Mouse (Mus musculus) megakaryocyte, embryonic 14.5 days (primary cell): ENCODE data around the gene Brd9. TPM values are rescaled to one million over a fixed set of nuclear protein-coding genes. Genes with fewer than 3 reads are reported as not detected.
"Not testable (repeated sequence)": the region's sequence is repeated elsewhere in the genome, so short reads cannot be mapped to it uniquely, and the experiment has no call there.

Source experiments
- H3K27me3 ChIP-seq: replicated peaks from 2 replicates; pipeline ENCODE3; 2012; ENCODE audit warnings: inconsistent platforms
- H3K36me3 ChIP-seq: replicated peaks from 2 replicates; pipeline ENCODE3; 2012; ENCODE audit warnings: low read length, inconsistent platforms, mixed read lengths
- H3K4me1 ChIP-seq: 2 replicates; pipeline ENCODE4 v1.6.1; 2012; ENCODE audit warnings: inconsistent platforms
- H3K4me3 ChIP-seq: replicated peaks from 2 replicates; pipeline ENCODE3; 2012; ENCODE audit warnings: moderate library complexity, mild to moderate bottlenecking, inconsistent platforms
- H3K9me3 ChIP-seq: 2 replicates; pipeline ENCODE4 v1.6.1; 2012; ENCODE audit warnings: inconsistent platforms
- FLI1 ChIP-seq: IDR thresholded peaks from 2 replicates; pipeline ENCODE4 v1.6.1; 2012; ENCODE audit warnings: low read length, inconsistent platforms, mixed read lengths
- GATA1 ChIP-seq: IDR thresholded peaks from 3 replicates; pipeline ENCODE4 v1.6.1; 2012; ENCODE audit warnings: mixed read lengths, low read length, inconsistent platforms, borderline replicate concordance
- polyA plus RNA-seq: library from polyadenylated mRNA; stranded (reverse); fragments of >175 nt; gene quantifications from 2 replicates; pipeline ENCODE4 v1.2.3, GENCODE M21; 2012; ENCODE audit warnings: low replicate concordance; ENCODE audit not compliant: insufficient read depth

Gene Brd9
- polyA plus RNA-seq, 1 experiment, result 23.9 TPM

GRCm38 (mm10) chr13:73990325-73990724 is 52.7 kb downstream of the Brd9 start:
- Histone ChIP-seq H3K36me3 (no peaks in the 10 kb centered on the region), H3K4me1 (no peaks in the 10 kb centered on the region), H3K27me3 (peaks cover 17% of the 10 kb centered on the region), H3K9me3 (no peaks in the 10 kb centered on the region), H3K4me3 (no peak overlapping the region)
- TF ChIP-seq FLI1, result no peak
- no peak for TF ChIP-seq GATA1

DNA sequence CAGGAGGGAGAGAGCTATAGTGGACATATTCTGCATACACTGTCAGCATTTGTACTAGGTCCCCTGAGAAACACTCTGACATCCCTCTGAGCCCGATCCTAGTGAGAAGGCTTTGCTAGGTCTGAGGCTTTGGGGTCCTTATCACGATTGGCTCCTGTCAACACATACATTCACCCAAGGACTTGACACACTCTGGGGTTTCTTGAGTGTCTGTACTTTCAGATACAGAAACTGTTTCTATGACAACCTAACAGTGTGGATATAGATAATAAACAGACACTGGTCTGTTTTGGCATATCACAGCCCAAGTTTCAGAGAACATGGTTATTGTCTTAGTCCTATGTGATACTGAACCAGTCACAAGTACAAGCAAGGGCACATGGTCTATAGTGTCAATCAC is 53.1 kb downstream of the Brd9 start:
- no peak for TF ChIP-seq FLI1
- TF ChIP-seq GATA1, result no peak
- no peaks in the 10 kb centered on the region for H3K9me3 ChIP-seq
- H3K27me3 ChIP-seq, result peaks cover 15% of the 10 kb centered on the region
- H3K36me3 ChIP-seq, result no peaks in the 10 kb centered on the region
- H3K4me1 ChIP-seq, result no peaks in the 10 kb centered on the region
- no peak overlapping the region for H3K4me3 ChIP-seq

DNA sequence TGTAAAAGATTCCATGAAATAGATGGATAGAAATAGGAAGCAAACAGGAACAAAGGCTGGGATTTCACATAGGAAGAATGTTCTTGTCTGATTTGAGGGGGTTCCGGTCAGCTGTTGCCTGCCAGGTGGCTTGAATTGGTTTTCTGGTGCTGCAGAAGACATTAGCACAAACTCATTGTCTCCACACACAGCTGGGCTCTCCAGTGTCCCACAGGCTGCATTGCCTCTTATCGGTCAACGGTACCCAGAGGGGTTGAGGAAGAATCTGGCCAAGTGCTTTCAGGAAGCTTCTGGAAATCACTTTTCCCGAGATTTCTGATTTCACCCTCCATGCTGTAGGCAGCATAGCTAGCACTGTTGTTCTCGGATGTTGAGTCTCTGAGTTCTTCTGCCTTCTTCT is 53.7 kb downstream of the Brd9 start:
- H3K4me1 ChIP-seq, result no peaks in the 10 kb centered on the region
- peaks cover 18% of the 10 kb centered on the region for H3K27me3 ChIP-seq
- H3K9me3 ChIP-seq, result no peaks in the 10 kb centered on the region
- no peak overlapping the region for H3K4me3 ChIP-seq
- TF ChIP-seq FLI1, result no peak
- TF ChIP-seq GATA1, result no peak
- H3K36me3 ChIP-seq, result no peaks in the 10 kb centered on the region

DNA sequence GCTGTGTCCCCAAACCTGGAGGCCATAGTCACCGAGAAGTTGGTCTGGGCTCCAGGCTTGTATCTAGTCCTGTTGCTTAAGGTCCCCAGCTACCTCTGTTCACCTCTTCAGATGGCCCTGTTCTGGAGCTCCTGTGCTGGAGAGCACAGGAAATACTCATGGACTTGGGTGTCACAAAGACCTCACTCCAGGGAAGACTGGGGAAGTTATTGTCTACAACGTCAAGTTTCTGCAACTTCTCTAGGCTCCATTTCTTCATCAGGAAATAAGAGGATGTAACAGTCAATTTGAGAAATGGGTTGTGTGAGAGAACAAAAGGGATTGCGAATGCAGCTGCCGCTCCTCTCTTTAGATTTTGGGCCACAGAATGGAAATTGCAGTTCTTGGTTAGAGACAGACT is 58.8 kb downstream of the Brd9 start:
- H3K27me3 ChIP-seq, result peaks cover 33% of the 10 kb centered on the region
- no peak for TF ChIP-seq FLI1
- no peak for TF ChIP-seq GATA1
- no peaks in the 10 kb centered on the region for H3K4me1 ChIP-seq
- H3K4me3 ChIP-seq, result no peak overlapping the region
- no peaks in the 10 kb centered on the region for H3K9me3 ChIP-seq
- no peaks in the 10 kb centered on the region for H3K36me3 ChIP-seq

DNA sequence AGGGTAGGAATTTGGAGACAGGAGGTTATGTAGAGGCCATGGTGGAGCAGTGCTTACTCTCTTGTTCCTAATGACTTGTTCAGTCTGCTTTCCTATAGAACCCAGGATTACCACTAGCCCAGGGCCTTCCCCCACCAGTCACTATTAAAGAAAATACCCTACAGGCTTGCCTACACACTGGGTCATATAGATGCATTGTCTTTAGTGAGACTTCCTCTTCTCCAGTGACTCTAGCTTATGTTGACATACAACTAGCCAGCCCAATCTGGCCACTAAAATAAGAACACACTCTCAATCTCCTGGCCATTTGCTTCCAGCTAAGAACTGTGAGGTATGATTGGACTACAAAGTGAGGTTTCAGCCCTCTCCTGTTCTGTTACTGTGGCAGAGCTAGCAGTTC is 62.9 kb downstream of the Brd9 start:
- TF ChIP-seq GATA1, result no peak
- TF ChIP-seq FLI1, result no peak

GRCm38 (mm10) chr13:74000961-74001360 is 63.4 kb downstream of the Brd9 start:
- Histone ChIP-seq H3K4me1 (no peaks in the 10 kb centered on the region), H3K27me3 (peaks cover 43% of the 10 kb centered on the region), H3K9me3 (no peaks in the 10 kb centered on the region), H3K4me3 (no peak overlapping the region), H3K36me3 (no peaks in the 10 kb centered on the region)
- TF ChIP-seq FLI1, result no peak
- no peak for TF ChIP-seq GATA1

More for the DNA sequence above, 62.9 kb downstream of the Brd9 start:
- H3K4me3 ChIP-seq, result no peak overlapping the region
- no peaks in the 10 kb centered on the region for H3K4me1 ChIP-seq
- H3K27me3 ChIP-seq, result peaks cover 41% of the 10 kb centered on the region
- H3K36me3 ChIP-seq, result no peaks in the 10 kb centered on the region
- H3K9me3 ChIP-seq, result no peaks in the 10 kb centered on the region

GRCm38 (mm10) chr13:74001492-74001891 is 63.9 kb downstream of the Brd9 start:
- TF ChIP-seq FLI1 (no peak), GATA1 (no peak)
- H3K4me1 ChIP-seq, result no peaks in the 10 kb centered on the region
- H3K4me3 ChIP-seq, result no peak overlapping the region
- H3K36me3 ChIP-seq, result no peaks in the 10 kb centered on the region
- no peaks in the 10 kb centered on the region for H3K9me3 ChIP-seq
- H3K27me3 ChIP-seq, result peaks cover 43% of the 10 kb centered on the region

GRCm38 (mm10) chr13:74006881-74007280 is 69.3 kb downstream of the Brd9 start:
- H3K36me3 ChIP-seq, H3K9me3 ChIP-seq, H3K4me3 ChIP-seq: not testable (repeated sequence)
- peaks cover 70% of the 10 kb centered on the region for H3K27me3 ChIP-seq
- H3K4me1 ChIP-seq, result peaks cover 27% of the 10 kb centered on the region

- H3K27me3 ChIP-seq, result peaks cover 75% of the 10 kb centered on the region
- not testable (repeated sequence) for H3K9me3 ChIP-seq, H3K4me3 ChIP-seq, H3K36me3 ChIP-seq
- peaks cover 27% of the 10 kb centered on the region for H3K4me1 ChIP-seq
Observed at GRCm38 (mm10) chr13:74008216-74008615, 70.6 kb downstream of the Brd9 start.

GRCm38 (mm10) chr13:74008948-74009718 is 71.5 kb downstream of the Brd9 start, which contains the start of gene Tppp:
Tppp (plus strand) TSS chr13:74009407.
- Histone ChIP-seq H3K4me3 (peak within 1 kb of the TSS; percentile 92), H3K9me3 (no peaks in the 10 kb centered on the region), H3K4me1 (peaks cover 32% of the 10 kb centered on the region), H3K27me3 (peaks cover 83% of the 10 kb centered on the region), H3K36me3 (no peaks in the 10 kb centered on the region)
- TF ChIP-seq GATA1 (no peak), FLI1 (no peak)
